Mouse (Mus musculus) adipocyte (in vitro differentiated cells): ENCODE data around the gene Fbxl8.
A peak's percentile ranks its signal among the peaks of the same experiment; 100 is the strongest.

Source experiments
- DNase-seq: peaks from one replicate; pipeline ENCODE4 v3.0.0-alpha.2; 2016; ENCODE audit warnings: low spot score

Fbxl8 gene

GRCm38 (mm10) chr8:105257318-105258114, 6.9 kb upstream of the Fbxl8 start:
- DNase-seq: no peak

- DNase-seq: no peak
Measured at GRCm38 (mm10) chr8:105258911-105259720, 5.3 kb upstream of the Fbxl8 start.

- no peak for DNase-seq
Measured at GRCm38 (mm10) chr8:105259721-105260320, 4.6 kb upstream of the Fbxl8 start.

GRCm38 (mm10) chr8:105260371-105261099, 3.9 kb upstream of the Fbxl8 start:
- no peak for DNase-seq

- DNase-seq: no peak
Measured at GRCm38 (mm10) chr8:105261326-105261980, 3.0 kb upstream of the Fbxl8 start.

- DNase-seq: peak; percentile 39
Measured at GRCm38 (mm10) chr8:105263244-105263912, 1.1 kb upstream of the Fbxl8 start.

GRCm38 (mm10) chr8:105265128-105265527, 680 bp downstream of the Fbxl8 start:
- peak; percentile 42 for DNase-seq

GRCm38 (mm10) chr8:105266775-105267174, 2.3 kb downstream of the Fbxl8 start:
- DNase-seq: no peak

- no peak for DNase-seq
Measured at GRCm38 (mm10) chr8:105268342-105269074, 4.1 kb downstream of the Fbxl8 start.

- no peak for DNase-seq
Measured at GRCm38 (mm10) chr8:105269075-105269458, 4.6 kb downstream of the Fbxl8 start.

GRCm38 (mm10) chr8:105269461-105269947, 5.1 kb downstream of the Fbxl8 start, which contains the start of gene Hsf4:
TSS of gene Hsf4 (plus strand) at chr8:105269801.
- no peak for DNase-seq

- no peak for DNase-seq
Measured at GRCm38 (mm10) chr8:105270101-105270915, 5.9 kb downstream of the Fbxl8 start.

- DNase-seq: no peak
Measured at GRCm38 (mm10) chr8:105270916-105271186, 6.4 kb downstream of the Fbxl8 start.

GRCm38 (mm10) chr8:105275387-105275786, 10.9 kb downstream of the Fbxl8 start:
- DNase-seq: no peak

- no peak for DNase-seq
Measured at GRCm38 (mm10) chr8:105275840-105276239, 11.4 kb downstream of the Fbxl8 start, which contains the start of gene Nol3. TSS of gene Nol3 (plus strand) at chr8:105276140.

- DNase-seq: no peak
Measured at GRCm38 (mm10) chr8:105276292-105277120, 12.1 kb downstream of the Fbxl8 start.

- no peak for DNase-seq
Measured at GRCm38 (mm10) chr8:105278911-105279334, 14.5 kb downstream of the Fbxl8 start.

- DNase-seq: no peak
Measured at GRCm38 (mm10) chr8:105280567-105280966, 16.1 kb downstream of the Fbxl8 start.
